In genomic region chr2:133717076-133717475, GRCm38 (mm10) we compare ENCODE assay signal across 16 mouse cellular contexts.
"Had no signal": no experiment of that assay in that cellular context is flagged by ENCODE, and none has a peak within 500 bp of the region (broad histone marks: within the 10 kb centered on the region; RNA-seq: fewer than 3 reads in every experiment).

No protein-coding gene starts in this region.

- H3K27ac ChIP-seq: intestine, embryonic 15.5 days; limb, embryonic 10.5 days; limb, embryonic 13.5 days; liver, embryonic 12.5 days; liver, embryonic 15.5 days; lung, embryonic 15.5 days; midbrain, embryonic 13.5 days had no signal

- H3K36me3 ChIP-seq: intestine, embryonic 15.5 days; limb, embryonic 10.5 days; limb, embryonic 13.5 days; liver, embryonic 12.5 days; liver, embryonic 15.5 days; lung, embryonic 15.5 days; midbrain, embryonic 13.5 days had no signal

- DNase-seq: kidney, adult 11 months; kidney, adult 8-10 months; kidney, postnatal 14 days; liver; lung, adult 18-20 months; lung, postnatal 14 days; lung, postnatal 4 days; thymus, adult 18-20 months; thymus, postnatal 36 days had no signal

- H3K9me3 ChIP-seq: intestine, embryonic 15.5 days; limb, embryonic 10.5 days; limb, embryonic 13.5 days; liver, embryonic 12.5 days; liver, embryonic 15.5 days; lung, embryonic 15.5 days; midbrain, embryonic 13.5 days had no signal

- H3K4me2 ChIP-seq: intestine, embryonic 15.5 days; limb, embryonic 13.5 days; liver, embryonic 12.5 days; liver, embryonic 15.5 days; lung, embryonic 15.5 days; midbrain, embryonic 13.5 days had no signal

- H3K9ac ChIP-seq: intestine, embryonic 15.5 days; limb, embryonic 13.5 days; liver, embryonic 12.5 days; liver, embryonic 15.5 days; lung, embryonic 15.5 days; midbrain, embryonic 13.5 days had no signal

- H3K27me3 ChIP-seq: intestine, embryonic 15.5 days; limb, embryonic 13.5 days; liver, embryonic 12.5 days; liver, embryonic 15.5 days; lung, embryonic 15.5 days; midbrain, embryonic 13.5 days had no signal

- H3K4me1 ChIP-seq: intestine, embryonic 15.5 days; limb, embryonic 10.5 days; limb, embryonic 13.5 days; liver, embryonic 12.5 days; liver, embryonic 15.5 days; lung, embryonic 15.5 days; midbrain, embryonic 13.5 days had no signal

- ATAC-seq: intestine, embryonic 15.5 days; liver, embryonic 12.5 days; midbrain, embryonic 13.5 days had no signal

- H3K4me3 ChIP-seq: intestine, embryonic 15.5 days; limb, embryonic 10.5 days; limb, embryonic 13.5 days; liver, embryonic 12.5 days; liver, embryonic 15.5 days; lung, embryonic 15.5 days; midbrain, embryonic 13.5 days had no signal
